Mouse (Mus musculus) forebrain, embryonic 10.5 days (tissue): Measurements from ENCODE around the gene Trpv4. TPM values are rescaled to one million over a fixed set of nuclear protein-coding genes. Genes with fewer than 3 reads are reported as not detected.

ENCODE experiments used
- DNase-seq: peaks from one replicate; pipeline ENCODE4 v3.0.0-alpha.2; 2017; ENCODE audit warnings: low spot score; ENCODE audit errors: extremely low spot score
- H3K27ac ChIP-seq: fragments of 300-500 bp; sonication (generic); 2 replicates; pipeline ENCODE4 v1.5.1; 2016; ENCODE audit warnings: mild to moderate bottlenecking
- H3K27me3 ChIP-seq: fragments of 300-500 bp; sonication (generic); 2 replicates; pipeline ENCODE4 v1.6.1; 2016; ENCODE audit warnings: mild to moderate bottlenecking; ENCODE audit not compliant: poor library complexity, severe bottlenecking
- H3K36me3 ChIP-seq: fragments of 300-500 bp; sonication (generic); replicated peaks from 2 replicates; pipeline ENCODE4 v1.6.1; 2016; ENCODE audit warnings: mild to moderate bottlenecking, moderate library complexity
- H3K4me1 ChIP-seq: fragments of 300-500 bp; sonication (generic); 2 replicates; pipeline ENCODE4 v1.6.1; 2016
- H3K4me3 ChIP-seq: fragments of 300-500 bp; sonication (generic); 2 replicates; pipeline ENCODE4 v1.5.1; 2016; ENCODE audit warnings: mild to moderate bottlenecking, moderate library complexity
- H3K9me3 ChIP-seq: fragments of 300-500 bp; sonication (generic); 2 replicates; pipeline ENCODE4 v1.6.1; 2016; ENCODE audit warnings: mild to moderate bottlenecking, moderate library complexity
- WGBS: fragments of 180-500 bp; shearing (Covaris S2); methylation state at CpG from one replicate; pipeline ENCODE4 v1.1.7; 2016; 5-methylcytosine and 5-hydroxymethylcytosine counted together
- polyA plus RNA-seq: library from polyadenylated mRNA; unstranded; fragments of >200 nt; fragmentation: Nextera tagmentation; extraction: Ambion mirVana; gene quantifications from 2 replicates; pipeline ENCODE4 v1.2.1, GENCODE M21; 2016

The Trpv4 gene
- polyA plus RNA-seq, 1 experiment from 2014 or later: 0.31 TPM

DNA sequence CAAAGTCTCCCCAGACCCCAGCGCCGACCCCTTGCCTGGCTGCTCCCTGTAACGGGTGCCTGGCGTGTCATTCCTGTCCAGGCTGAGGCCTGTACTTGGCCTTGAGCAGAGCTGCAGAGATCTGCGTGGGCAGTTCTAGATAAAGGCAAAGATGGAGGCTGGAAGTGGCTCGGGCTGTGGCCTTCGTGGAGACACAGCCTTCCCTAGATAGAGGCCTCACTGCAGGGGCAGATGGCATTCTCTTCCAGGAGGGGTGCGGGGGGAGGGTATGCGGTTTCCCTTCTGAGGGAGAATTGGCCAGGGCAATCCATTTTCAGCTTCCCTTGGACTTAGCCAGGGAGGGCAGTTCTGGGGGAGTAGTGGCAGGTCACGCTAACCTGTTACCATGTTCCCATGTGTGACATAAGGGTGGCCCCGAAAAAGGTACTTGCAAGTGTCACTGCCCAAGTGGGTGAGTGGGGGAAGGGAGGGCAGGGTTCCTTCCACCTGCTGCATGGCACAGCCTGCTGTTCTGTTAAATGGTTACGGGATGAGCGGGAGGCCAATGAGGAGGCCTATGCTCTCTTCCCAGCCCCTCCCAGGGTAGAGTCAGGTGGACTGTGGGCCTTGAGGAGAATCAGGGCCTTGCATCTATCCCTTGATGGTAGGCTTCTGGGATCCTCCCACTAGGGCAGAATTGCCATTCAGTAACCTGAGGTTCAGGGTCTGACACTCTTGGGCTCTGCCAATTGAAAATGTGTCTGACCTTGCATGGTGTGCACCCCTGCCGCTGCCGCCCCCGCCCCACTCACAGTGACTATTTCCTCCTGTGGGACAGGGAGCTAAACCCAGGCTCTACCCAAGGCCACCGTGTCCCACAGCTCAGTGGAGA, 67.9 kb downstream of the Trpv4 start:
- no peaks in the 10 kb centered on the region for H3K9me3 ChIP-seq
- H3K4me3 ChIP-seq: no peak overlapping the region
- H3K36me3 ChIP-seq: peaks cover 14% of the 10 kb centered on the region
- peak overlapping the region; percentile 48 for H3K27ac ChIP-seq
- 87% methylated on average over 17 of the region's 17 CpGs for WGBS
- H3K27me3 ChIP-seq: peaks cover 7% of the 10 kb centered on the region
- peaks cover 97% of the 10 kb centered on the region for H3K4me1 ChIP-seq
- DNase-seq: no peak

DNA sequence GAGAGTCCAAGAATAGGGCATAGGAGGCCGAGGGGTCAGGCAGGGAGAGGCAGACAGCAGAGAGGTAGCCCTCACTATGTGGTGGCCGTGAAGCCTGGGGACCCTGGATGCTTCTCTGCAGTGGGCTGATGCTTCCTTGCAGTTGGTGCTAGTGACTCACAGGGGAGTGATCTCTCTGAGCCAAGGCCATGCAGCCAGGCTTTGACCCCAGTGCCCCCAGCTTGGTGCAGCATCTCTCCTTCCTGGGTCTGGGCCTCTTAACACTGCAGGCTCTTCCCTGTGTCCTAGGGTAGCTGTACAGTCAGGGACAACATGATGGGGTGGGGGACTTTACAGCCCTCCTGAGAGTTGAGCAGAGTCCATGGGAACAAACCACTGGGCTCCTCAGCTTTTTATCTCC, 68.8 kb downstream of the Trpv4 start:
- no peaks in the 10 kb centered on the region for H3K9me3 ChIP-seq
- no peak overlapping the region for H3K4me3 ChIP-seq
- peaks cover 97% of the 10 kb centered on the region for H3K4me1 ChIP-seq
- DNase-seq: no peak
- H3K27me3 ChIP-seq: peaks cover 14% of the 10 kb centered on the region
- peaks cover 5% of the 10 kb centered on the region for H3K36me3 ChIP-seq
- 41% methylated on average over 2 of the region's 2 CpGs for WGBS
- peak overlapping the region; percentile 48 for H3K27ac ChIP-seq

DNA sequence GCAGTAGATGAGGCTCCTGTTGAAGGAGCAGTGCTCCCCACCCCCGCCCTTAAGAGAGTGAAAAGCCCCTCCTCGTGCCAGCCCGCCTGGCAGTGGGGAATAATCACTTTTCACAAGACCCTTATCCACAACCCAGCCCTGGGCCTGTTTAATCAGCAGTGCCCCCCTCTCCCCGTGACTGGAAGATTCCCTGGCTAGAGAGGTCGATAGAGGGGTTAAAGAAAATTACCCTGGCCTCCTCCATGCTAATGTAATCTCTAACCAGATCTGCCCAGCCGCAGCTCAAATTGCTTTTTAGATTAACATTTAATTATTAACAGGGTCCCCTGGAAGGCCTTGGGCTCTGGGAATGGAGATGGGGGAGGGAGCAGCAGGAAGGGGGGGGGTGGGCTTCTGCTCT, 69.2 kb downstream of the Trpv4 start:
- peaks cover 97% of the 10 kb centered on the region for H3K4me1 ChIP-seq

DNA sequence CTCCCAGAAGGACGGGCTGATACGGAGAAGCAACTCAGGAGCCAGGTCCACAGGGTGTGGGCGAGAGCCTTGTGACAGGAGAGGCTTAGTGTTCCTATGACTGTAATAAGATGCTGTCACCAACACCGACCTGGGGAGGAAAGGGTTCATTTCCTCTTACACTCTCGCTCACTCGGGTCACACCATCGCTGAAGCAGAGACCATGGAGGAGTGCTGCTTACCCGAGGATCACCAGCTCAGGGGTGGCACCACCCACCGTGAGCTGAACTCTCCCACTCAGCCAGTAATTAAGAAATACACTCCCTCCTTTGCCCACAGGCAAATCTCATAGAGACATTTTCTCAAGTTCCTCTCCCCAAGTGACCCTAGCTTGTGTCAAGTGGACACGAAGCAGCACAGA, 69.8 kb downstream of the Trpv4 start:
- DNase-seq: no peak
- peaks cover 97% of the 10 kb centered on the region for H3K4me1 ChIP-seq
- 57% methylated on average over 10 of the region's 10 CpGs for WGBS

More for the DNA sequence above, 69.2 kb downstream of the Trpv4 start:
- Histone ChIP-seq H3K27me3 (peaks cover 16% of the 10 kb centered on the region), H3K9me3 (no peaks in the 10 kb centered on the region), H3K4me3 (no peak overlapping the region), H3K36me3 (peaks cover 1% of the 10 kb centered on the region), H3K27ac (peak overlapping the region; percentile 48)
- no peak for DNase-seq
- 35% methylated on average over 6 of the region's 6 CpGs for WGBS

DNA sequence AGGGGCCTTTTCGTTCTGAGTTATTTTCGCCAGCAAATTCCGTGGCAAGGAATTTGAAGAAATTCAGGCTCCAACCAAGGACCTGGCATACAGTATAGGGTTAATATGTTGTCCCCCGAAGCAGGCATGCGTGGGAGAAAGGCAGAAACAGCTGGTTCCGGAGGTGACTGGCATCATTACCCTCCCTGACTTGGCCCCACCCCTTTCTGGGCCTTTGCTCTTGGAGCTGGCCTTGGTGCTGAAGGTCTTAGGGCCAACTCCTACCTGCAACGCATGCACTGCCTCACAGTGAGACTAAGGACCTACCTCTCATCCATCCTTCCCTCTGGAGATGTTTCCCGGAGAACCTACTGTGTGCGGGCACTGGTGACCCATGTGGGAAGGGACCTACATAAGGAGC, 70.3 kb downstream of the Trpv4 start:
- peaks cover 3% of the 10 kb centered on the region; the same call in 1 of the 2 replicates for H3K36me3 ChIP-seq
- DNase-seq: peak; percentile 62
- no peak overlapping the region for H3K27ac ChIP-seq
- no peak overlapping the region for H3K4me3 ChIP-seq
- H3K9me3 ChIP-seq: no peaks in the 10 kb centered on the region
- WGBS: 46% methylated on average over 9 of the region's 9 CpGs
- H3K4me1 ChIP-seq: peaks cover 97% of the 10 kb centered on the region
- H3K27me3 ChIP-seq: peaks cover 25% of the 10 kb centered on the region

More for the DNA sequence above, 69.8 kb downstream of the Trpv4 start:
- H3K27me3 ChIP-seq: peaks cover 21% of the 10 kb centered on the region
- no peaks in the 10 kb centered on the region; the same call in 1 of the 2 replicates for H3K36me3 ChIP-seq
- no peak overlapping the region for H3K4me3 ChIP-seq
- H3K9me3 ChIP-seq: no peaks in the 10 kb centered on the region
- no peak overlapping the region for H3K27ac ChIP-seq

DNA sequence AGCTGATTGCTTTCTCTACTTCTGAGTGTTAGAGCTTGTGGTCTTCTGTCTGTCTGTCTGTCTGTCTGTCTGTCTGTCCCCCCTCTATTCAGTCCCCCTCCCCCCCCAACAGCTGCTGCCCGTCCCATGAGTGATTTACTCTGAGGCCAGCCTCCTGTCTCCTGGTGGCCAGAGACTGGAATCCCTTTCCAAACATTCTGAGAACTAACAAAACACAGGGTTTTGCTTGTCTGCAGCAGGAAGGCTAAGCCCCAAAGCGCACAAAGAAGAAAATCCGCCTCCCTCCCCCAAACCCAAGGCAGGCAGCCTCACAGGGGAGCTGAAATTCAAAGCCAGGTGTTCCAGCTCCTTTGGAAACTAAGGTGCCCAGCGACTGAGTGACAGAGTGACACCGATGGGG, 72.5 kb downstream of the Trpv4 start:
- 5% methylated on average over 5 of the region's 5 CpGs for WGBS
- H3K27me3 ChIP-seq: peaks cover 23% of the 10 kb centered on the region

DNA sequence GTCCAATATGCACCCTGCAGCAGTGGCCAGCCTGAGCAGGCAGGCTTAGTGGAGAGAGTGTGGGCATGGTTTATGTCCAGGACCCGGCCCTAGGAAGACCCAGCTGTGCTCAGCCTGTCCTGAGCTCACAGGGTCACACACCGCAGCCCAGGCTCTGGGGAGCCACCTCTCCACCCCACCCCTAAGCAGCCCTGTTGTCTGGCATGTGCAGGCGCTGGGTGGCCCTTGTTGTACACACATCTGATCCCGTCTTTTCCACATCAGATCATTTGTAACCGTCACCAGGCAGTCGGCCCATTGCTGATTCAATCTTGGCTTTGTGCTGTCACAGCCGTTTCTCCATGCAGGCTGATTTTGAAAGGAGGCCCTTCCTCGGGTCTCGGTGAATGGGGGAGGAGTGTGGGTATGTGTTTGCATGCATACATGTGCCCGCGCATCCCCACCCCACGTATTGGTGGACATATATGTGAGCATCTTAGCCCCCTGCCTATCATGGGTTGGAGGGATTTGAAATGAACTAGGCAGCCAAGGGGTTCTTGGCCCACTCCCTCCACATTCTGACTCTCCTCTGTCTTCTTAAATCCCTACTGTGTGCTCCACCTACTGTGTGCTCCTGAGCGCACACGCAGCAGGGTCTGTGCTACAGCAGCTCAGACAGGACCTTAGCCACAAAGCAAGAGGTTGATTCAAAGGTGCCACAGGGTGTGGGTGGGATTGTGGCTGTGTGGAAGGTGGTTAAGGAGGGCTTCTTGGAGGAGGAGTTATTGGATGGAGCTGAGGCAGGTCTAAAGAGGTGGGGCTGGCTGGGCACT, 73.7 kb downstream of the Trpv4 start:
- 47% methylated on average over 14 of the region's 14 CpGs for WGBS
- H3K9me3 ChIP-seq: no peaks in the 10 kb centered on the region
- peaks cover 87% of the 10 kb centered on the region for H3K4me1 ChIP-seq
- H3K4me3 ChIP-seq: no peak overlapping the region
- H3K36me3 ChIP-seq: peaks cover 15% of the 10 kb centered on the region
- H3K27me3 ChIP-seq: peaks cover 23% of the 10 kb centered on the region
- H3K27ac ChIP-seq: peak overlapping the region; percentile 76
- DNase-seq: no peak

More for the DNA sequence above, 72.5 kb downstream of the Trpv4 start:
- peak overlapping the region; percentile 76 for H3K27ac ChIP-seq
- no peaks in the 10 kb centered on the region for H3K9me3 ChIP-seq
- peaks cover 91% of the 10 kb centered on the region for H3K4me1 ChIP-seq
- no peak for DNase-seq
- peak overlapping the region; percentile 10; the same call in 1 of the 2 replicates for H3K4me3 ChIP-seq
- peaks cover 7% of the 10 kb centered on the region; the same call in 1 of the 2 replicates for H3K36me3 ChIP-seq

DNA sequence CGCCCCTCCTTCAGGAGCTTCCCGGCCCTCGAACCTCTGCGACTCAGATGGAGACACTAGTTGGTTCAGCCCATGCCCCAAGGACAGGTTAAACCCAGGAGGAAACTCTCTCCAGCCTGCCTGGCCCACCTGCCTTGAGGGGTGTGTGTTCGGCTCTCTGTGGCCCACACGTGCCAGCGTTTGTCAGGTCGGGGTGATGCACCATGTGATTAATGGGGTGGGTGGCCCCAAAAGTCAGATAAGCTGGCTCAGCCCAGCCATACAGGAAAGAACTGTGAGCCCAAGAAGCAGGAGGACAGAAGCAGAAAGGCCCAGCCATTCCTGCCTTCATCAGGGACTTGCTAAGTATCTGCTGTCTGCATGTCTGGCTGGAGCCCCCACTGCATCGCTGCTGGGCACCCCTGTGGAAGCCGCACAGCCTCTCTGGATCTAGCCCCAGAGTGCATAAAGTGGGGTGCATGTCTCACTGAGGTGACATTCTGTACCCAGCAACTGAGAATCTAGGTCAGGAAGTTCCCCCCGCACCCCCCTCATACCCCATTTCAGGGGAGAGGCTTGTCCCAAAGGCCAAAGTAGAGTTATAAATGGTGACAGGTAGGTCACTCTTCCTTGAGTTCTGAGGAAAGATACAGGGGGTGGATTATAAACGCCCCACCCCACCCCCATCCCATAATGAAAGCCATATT, 74.6 kb downstream of the Trpv4 start:
- Histone ChIP-seq H3K4me3 (no peak overlapping the region), H3K36me3 (peaks cover 20% of the 10 kb centered on the region), H3K27ac (peak overlapping the region; percentile 12; the same call in 1 of the 2 replicates), H3K9me3 (no peaks in the 10 kb centered on the region), H3K27me3 (peaks cover 23% of the 10 kb centered on the region), H3K4me1 (peaks cover 86% of the 10 kb centered on the region)
- DNase-seq: no peak
- 86% methylated on average over 12 of the region's 12 CpGs for WGBS

DNA sequence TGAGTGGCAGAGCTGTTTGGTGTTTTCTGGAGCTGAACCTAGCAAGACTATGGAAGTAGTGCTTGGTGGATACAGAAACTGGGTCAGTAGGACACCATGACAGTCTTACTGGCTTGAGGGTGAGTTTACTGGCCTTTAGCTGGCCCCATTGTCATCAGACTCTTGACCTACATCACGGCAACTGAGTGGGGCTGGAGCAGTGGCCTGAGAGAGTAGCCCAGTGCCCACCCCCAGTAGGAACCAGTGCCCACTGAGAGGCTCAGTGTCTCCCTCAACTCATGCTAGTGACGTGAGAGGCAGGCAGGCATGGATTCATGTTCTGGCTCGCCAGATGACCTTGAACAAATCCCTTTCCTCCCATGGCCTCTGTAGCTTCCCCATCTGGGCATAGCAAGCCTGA, 75.2 kb downstream of the Trpv4 start:
- H3K4me3 ChIP-seq: no peak overlapping the region
- H3K9me3 ChIP-seq: no peaks in the 10 kb centered on the region
- peaks cover 20% of the 10 kb centered on the region for H3K36me3 ChIP-seq
- peaks cover 86% of the 10 kb centered on the region for H3K4me1 ChIP-seq
- peaks cover 23% of the 10 kb centered on the region for H3K27me3 ChIP-seq
- H3K27ac ChIP-seq: no peak overlapping the region
- WGBS: 86% methylated on average over 3 of the region's 3 CpGs
- DNase-seq: no peak

DNA sequence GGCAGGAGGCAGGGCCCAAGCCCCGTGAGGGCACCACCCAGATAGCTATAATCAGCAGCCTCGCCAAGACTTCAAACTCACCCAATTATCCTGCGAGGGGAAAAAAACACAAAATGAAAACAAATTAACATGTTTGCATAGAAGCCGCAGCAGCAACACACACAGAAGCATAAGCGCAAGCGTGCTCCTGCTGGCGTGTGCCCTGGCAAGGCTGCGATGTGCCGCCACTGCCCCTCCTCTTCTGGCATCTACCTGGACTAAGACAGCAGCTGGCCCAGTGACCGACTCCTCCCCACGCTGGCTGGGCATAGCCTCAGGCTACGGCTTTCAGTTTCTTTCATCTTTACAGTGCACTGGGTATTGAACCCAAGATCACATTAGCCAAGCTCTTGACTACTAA, 76.7 kb downstream of the Trpv4 start:
- H3K27me3 ChIP-seq: peaks cover 28% of the 10 kb centered on the region
- no peak overlapping the region for H3K27ac ChIP-seq
- DNase-seq: no peak
- 86% methylated on average over 12 of the region's 12 CpGs for WGBS
- H3K4me1 ChIP-seq: peaks cover 88% of the 10 kb centered on the region
- peaks cover 25% of the 10 kb centered on the region for H3K36me3 ChIP-seq
- no peaks in the 10 kb centered on the region for H3K9me3 ChIP-seq
- no peak overlapping the region for H3K4me3 ChIP-seq

DNA sequence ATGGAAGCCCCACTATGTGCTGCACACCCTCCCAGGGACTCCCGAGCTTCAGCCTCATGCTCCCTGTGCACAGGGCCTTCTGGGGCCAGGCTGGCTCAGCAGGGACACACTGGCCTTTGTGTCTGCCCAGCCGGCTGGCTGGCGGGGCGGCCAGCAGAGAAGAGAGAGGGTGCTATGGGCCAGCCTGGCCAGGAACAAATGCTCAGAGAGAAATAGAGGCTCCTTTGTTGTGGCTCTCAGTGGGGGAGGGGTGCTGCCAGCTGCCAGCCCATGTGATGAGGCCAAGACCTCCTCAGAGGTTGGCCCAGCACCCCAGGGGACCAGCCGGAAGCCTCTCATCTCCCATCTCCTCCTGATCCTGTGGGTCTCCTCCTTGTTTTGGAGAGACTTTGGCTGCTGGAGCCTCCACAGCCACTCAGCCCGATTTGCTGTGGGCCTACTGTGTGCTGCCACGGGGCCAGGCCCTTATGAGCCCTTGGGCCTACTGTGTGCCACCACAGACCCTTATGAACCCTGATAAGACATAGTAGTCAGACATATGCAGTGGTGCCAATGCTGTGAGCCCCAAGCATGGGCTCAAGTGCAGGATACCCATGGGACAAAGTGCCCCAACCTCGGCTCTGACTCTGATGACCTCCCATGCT, 78.4 kb downstream of the Trpv4 start:
- WGBS: 56% methylated on average over 8 of the region's 8 CpGs
- Histone ChIP-seq H3K36me3 (peaks cover 36% of the 10 kb centered on the region), H3K4me1 (peaks cover 88% of the 10 kb centered on the region), H3K27ac (peak overlapping the region; percentile 72), H3K9me3 (no peaks in the 10 kb centered on the region), H3K27me3 (peaks cover 40% of the 10 kb centered on the region), H3K4me3 (no peak overlapping the region; the same call in 1 of the 2 replicates)
- DNase-seq: no peak

DNA sequence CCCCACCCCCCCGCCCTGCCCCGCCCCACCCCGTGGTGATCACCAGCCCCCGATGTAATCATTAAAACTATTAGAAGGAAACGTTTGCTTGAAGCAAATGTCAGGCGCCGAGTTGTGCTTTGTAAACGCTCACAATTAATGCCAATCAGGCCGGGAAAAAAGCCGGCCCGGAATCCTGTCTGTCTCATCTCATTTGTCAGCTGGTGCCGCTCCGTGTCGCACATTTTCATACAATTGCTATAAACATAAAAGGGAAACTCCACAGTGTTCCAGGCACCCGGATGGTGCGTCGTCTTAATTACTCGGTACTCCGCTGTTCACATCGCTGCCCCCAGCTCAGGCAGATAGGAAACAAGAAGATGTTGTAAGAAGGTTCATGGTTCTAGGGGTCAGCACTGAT, 79.9 kb downstream of the Trpv4 start:
- 71% methylated on average over 20 of the region's 20 CpGs for WGBS
- H3K36me3 ChIP-seq: peaks cover 36% of the 10 kb centered on the region
- H3K4me3 ChIP-seq: no peak overlapping the region
- peaks cover 43% of the 10 kb centered on the region for H3K27me3 ChIP-seq
- peaks cover 88% of the 10 kb centered on the region for H3K4me1 ChIP-seq
- H3K9me3 ChIP-seq: no peaks in the 10 kb centered on the region
- DNase-seq: no peak
- peak overlapping the region; percentile 1; the same call in 1 of the 2 replicates for H3K27ac ChIP-seq
